ENCODE assay signal across 9 mouse cellular contexts in genomic region chr4:131657922-131658321, GRCm38 (mm10).
A peak's percentile ranks its signal among the peaks of the same experiment; 100 is the strongest.
DNase-seq lines count a peak whose midpoint lies in the region; ATAC-seq lines count a peak whose summit lies in the region.
"Had no signal": no experiment of that assay in that cellular context is flagged by ENCODE, and none has a peak within 500 bp of the region (broad histone marks: within the 10 kb centered on the region; RNA-seq: fewer than 3 reads in every experiment).

No protein-coding gene starts in this region.

- no peaks in the 10 kb centered on the region for H3K27me3 ChIP-seq in hindbrain, embryonic 11.5 days (ENCODE audit: control insufficient read depth, insufficient read depth, low read length)
- H3K27me3 ChIP-seq in hindbrain, embryonic 13.5 days, result no peaks in the 10 kb centered on the region

- H3K36me3 ChIP-seq in hindbrain, embryonic 11.5 days (ENCODE audit: control insufficient read depth, insufficient read depth, low read length), result no peaks in the 10 kb centered on the region
- H3K36me3 ChIP-seq in hindbrain, embryonic 13.5 days, result no peaks in the 10 kb centered on the region
- H3K36me3 ChIP-seq: limb, embryonic 12.5 days had no signal

- WGBS in hindbrain, embryonic 11.5 days, result 27% methylated on average over 10 of the region's 10 CpGs
- 21% methylated on average over 10 of the region's 10 CpGs for WGBS in hindbrain, embryonic 13.5 days

- H3K9ac ChIP-seq in hindbrain, embryonic 11.5 days (ENCODE audit: low read depth, low read length), result no peak overlapping the region
- H3K9ac ChIP-seq in hindbrain, embryonic 13.5 days, result no peak overlapping the region
- H3K9ac ChIP-seq: limb, embryonic 12.5 days had no signal

- no peak overlapping the region for H3K27ac ChIP-seq in hindbrain, embryonic 11.5 days (ENCODE audit: low read depth, low read length)
- no peak overlapping the region for H3K27ac ChIP-seq in hindbrain, embryonic 13.5 days
- H3K27ac ChIP-seq: limb, embryonic 12.5 days had no signal

- no peaks in the 10 kb centered on the region for H3K9me3 ChIP-seq in hindbrain, embryonic 11.5 days (ENCODE audit: control insufficient read depth, low read length)
- H3K9me3 ChIP-seq in hindbrain, embryonic 13.5 days, result no peaks in the 10 kb centered on the region
- H3K9me3 ChIP-seq: limb, embryonic 12.5 days had no signal

- no peak overlapping the region for H3K4me3 ChIP-seq in hindbrain, embryonic 11.5 days (ENCODE audit: low read depth, low read length)
- H3K4me3 ChIP-seq in hindbrain, embryonic 13.5 days, result no peak overlapping the region
- H3K4me3 ChIP-seq: limb, embryonic 12.5 days had no signal

- no peaks in the 10 kb centered on the region for H3K4me1 ChIP-seq in hindbrain, embryonic 11.5 days (replicated peaks; ENCODE audit: control insufficient read depth, insufficient read depth, low read length)
- H3K4me1 ChIP-seq in hindbrain, embryonic 13.5 days (replicated peaks), result peaks cover 16% of the 10 kb centered on the region
- H3K4me1 ChIP-seq: limb, embryonic 12.5 days had no signal

- H3K4me2 ChIP-seq in hindbrain, embryonic 11.5 days (replicated peaks; ENCODE audit: low read depth, low read length), result no peak overlapping the region
- H3K4me2 ChIP-seq in hindbrain, embryonic 13.5 days, result no peak overlapping the region
- H3K4me2 ChIP-seq: limb, embryonic 12.5 days had no signal

- DNase-seq in hindbrain, embryonic 11.5 days (ENCODE audit: low spot score), result peak; percentile 51
- DNase-seq in urinary bladder, postnatal 36 days (ENCODE audit: low spot score in 2 of 2), result peak; percentile 16 to 17
- DNase-seq in urinary bladder, adult 2 months (ENCODE audit: low spot score), result no peak
- DNase-seq in kidney, postnatal 4 days, result peak; percentile 83 to 86
- DNase-seq in cerebellum, postnatal 14 days, result no peak
- no peak for DNase-seq in right cerebral cortex, postnatal 10 days (ENCODE audit: low spot score in 2 of 2)

- no peak for ATAC-seq in hindbrain, embryonic 11.5 days (ENCODE audit: low FRiP score)
- no peak for ATAC-seq in hindbrain, embryonic 13.5 days (ENCODE audit: low FRiP score)
- ATAC-seq in megakaryocyte-erythroid progenitor cell, adult 5-6 weeks (replicated peaks; ENCODE audit: low FRiP score, low TSS enrichment, poor library complexity, severe bottlenecking), result no peak

Comparison
In these comparisons a context has a peak if more than half of its experiments do, and no peak if none do; other contexts are left out.
1. DNase-seq: peak in hindbrain, embryonic 11.5 days (single experiment), urinary bladder, postnatal 36 days (2 of 2) and kidney, postnatal 4 days (2 of 2); none in urinary bladder, adult 2 months (single experiment), cerebellum, postnatal 14 days (0 of 2) and right cerebral cortex, postnatal 10 days (0 of 2).